Mouse (Mus musculus) stomach, postnatal 0 days (tissue): Measurements from ENCODE around the gene Slc23a4.

ENCODE experiments used
- CTCF ChIP-seq: IDR thresholded peaks from 2 replicates; pipeline ENCODE4 v1.5.1; 2016; ENCODE audit warnings: antibody characterized with exemption, low read depth, mild to moderate bottlenecking, moderate library complexity
- EP300 ChIP-seq: optimal IDR thresholded peaks from 2 replicates; pipeline ENCODE3; 2016; ENCODE audit warnings: antibody characterized with exemption

DNA sequence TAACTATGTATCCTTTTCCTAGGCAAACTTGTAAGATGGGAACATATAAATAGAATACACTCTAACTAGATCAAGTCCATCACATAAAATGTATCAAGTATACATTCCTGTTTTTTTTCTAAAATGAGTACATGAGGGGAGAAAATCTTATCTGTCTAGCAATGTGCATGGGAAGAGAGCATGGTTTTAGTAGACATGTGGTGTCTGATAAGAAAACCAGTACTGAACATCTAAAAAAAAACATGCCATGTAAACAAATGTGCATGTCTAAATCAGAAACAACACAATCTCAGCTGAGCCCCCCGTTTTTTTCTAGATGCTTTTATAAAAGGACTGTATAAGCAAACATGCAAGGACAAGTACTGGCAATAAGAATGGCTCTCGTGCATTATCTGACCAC is 44.5 kb upstream of the Slc23a4 start:
- TF ChIP-seq CTCF = no peak
- no peak for TF ChIP-seq EP300
